Mouse (Mus musculus): ENCODE measurements around the gene 1110051M20Rik. TPM values are rescaled to one million over a fixed set of nuclear protein-coding genes. Genes with fewer than 3 reads are reported as not detected.

The 1110051M20Rik gene
- polyA plus RNA-seq, 1 experiment from 2014 or later: 66.9 TPM

DNA sequence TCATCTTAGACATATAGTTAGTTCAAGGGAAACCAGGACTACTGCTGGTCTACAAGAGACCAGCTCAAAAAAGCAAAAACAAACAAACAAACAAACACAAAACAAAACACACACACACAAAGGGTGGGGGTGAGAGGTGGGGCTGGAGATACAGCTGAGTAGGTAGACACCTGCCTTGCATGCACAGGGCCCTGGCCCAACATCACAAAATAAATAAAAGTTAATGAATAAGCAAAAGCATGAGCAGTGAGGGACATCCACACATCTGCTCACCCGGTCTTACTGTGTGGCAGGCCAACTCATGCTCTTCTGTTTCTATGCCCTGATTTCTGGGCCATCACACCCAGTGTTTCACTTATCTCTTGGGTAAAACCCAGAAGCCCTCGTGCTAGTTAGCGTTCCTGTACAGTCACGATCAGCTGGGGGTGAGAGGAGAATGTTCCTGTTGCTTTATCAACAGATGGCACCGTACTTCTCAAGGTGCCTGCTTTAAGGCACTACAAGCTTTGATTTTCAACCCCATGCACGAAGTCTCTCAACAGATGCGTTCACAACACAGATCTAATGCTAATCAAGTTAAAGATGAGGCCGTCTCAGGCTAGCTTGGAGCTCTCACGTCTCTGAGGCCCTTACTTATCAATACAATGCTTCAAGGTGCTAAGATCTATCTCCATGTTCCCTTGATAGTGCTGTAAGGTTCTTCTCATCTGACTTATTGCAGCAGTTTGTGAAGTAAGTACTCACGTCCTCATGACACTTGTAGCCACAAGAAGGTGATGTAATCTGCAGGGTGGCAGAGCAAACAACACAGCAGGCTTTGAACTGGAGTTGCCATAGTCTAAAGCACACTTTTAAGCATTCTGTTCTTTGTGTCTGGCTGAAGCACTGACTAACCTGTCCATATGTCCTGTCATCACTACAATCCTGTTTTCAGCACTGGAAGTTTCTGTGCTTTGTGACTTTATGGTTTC is 123.7 kb downstream of the 1110051M20Rik start:
- H3K4me1 ChIP-seq: peaks cover 5% of the 10 kb centered on the region; the same call in 1 of the 2 replicates
- H3K36me3 ChIP-seq: peaks cover 6% of the 10 kb centered on the region; the same call in 1 of the 2 replicates
- H3K27me3 ChIP-seq: no peaks in the 10 kb centered on the region
- no peaks in the 10 kb centered on the region for H3K9me3 ChIP-seq
- H3K4me3 ChIP-seq: no peak overlapping the region
- no peak overlapping the region for H3K9ac ChIP-seq
- H3K27ac ChIP-seq: no peak overlapping the region
- ATAC-seq (ENCODE audit: insufficient number of reproducible peaks, insufficient read depth, low FRiP score, low TSS enrichment, low read depth): no peak
- no peak overlapping the region for H3K4me2 ChIP-seq
- 88% methylated on average over 10 of the region's 10 CpGs for WGBS

DNA sequence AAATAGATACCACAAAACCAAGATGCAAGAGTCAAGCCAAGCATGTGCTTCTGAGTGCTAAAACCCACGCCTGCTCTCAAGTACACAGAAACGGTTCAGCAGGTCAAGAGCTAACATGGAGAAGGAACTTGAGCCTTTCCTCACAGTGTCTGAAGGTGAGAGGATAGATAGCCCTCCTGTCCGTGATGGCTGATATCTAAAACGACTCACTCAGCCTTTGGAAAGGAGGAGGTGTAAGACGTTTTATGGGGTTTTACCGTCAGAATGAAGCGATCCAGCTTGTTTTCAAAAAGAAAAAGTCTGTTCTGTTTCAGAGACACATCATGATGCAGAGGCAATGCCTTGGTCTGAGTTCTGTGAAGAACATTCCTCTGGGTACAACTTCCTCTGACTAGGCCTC is 130.3 kb downstream of the 1110051M20Rik start:
- ATAC-seq (ENCODE audit: insufficient number of reproducible peaks, insufficient read depth, low FRiP score, low TSS enrichment, low read depth): no peak

DNA sequence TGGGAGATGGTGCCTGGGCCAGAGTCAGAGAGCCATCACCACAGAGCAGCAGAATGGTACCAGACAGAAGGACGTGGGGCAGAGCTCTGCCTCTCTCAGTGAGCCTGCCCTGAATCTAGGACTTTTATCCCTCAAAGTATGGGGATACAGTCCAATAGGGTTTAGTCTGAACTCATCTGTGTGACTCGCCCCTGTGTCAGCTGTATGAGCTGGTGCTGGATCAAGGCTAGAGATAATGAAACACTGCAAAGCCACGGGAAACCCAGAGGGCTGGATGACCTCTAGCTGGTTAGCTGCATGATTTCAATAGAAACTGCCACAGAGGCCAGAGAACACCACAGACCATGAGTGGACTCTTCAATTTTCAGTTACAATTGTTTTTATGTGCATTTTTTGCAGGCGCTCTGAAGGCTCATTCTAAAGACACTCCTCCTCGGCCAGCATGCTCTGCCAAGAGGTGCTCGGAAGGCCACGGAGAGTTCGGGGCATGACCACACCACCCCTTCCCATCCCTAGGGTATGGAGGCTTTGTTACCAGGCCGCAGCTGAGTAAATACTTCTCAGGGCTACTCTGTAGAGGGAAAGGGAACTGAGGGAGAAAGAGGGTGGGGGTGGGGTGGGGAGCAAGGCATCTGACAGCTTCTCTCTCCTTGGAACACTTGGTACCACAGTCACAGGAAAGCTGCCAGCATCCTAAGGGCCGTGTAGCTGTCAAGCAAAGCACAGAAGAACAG is 131.8 kb downstream of the 1110051M20Rik start:
- H3K27ac ChIP-seq: no peak overlapping the region
- 0 out of 2 replicates have a peak, but pooled peaks have one; percentile 37 for ATAC-seq (ENCODE audit: insufficient number of reproducible peaks, insufficient read depth, low FRiP score, low TSS enrichment, low read depth)

More for the DNA sequence above, 130.3 kb downstream of the 1110051M20Rik start:
- H3K4me1 ChIP-seq: 0 out of 2 replicates have a peak, but pooled peaks cover 3% of the 10 kb centered on the region
- no peak overlapping the region for H3K9ac ChIP-seq
- 87% methylated on average over 7 of the region's 7 CpGs for WGBS
- no peaks in the 10 kb centered on the region for H3K27me3 ChIP-seq
- peaks cover 6% of the 10 kb centered on the region; the same call in 1 of the 2 replicates for H3K36me3 ChIP-seq
- no peak overlapping the region for H3K27ac ChIP-seq
- no peaks in the 10 kb centered on the region for H3K9me3 ChIP-seq
- no peak overlapping the region for H3K4me2 ChIP-seq
- no peak overlapping the region for H3K4me3 ChIP-seq

DNA sequence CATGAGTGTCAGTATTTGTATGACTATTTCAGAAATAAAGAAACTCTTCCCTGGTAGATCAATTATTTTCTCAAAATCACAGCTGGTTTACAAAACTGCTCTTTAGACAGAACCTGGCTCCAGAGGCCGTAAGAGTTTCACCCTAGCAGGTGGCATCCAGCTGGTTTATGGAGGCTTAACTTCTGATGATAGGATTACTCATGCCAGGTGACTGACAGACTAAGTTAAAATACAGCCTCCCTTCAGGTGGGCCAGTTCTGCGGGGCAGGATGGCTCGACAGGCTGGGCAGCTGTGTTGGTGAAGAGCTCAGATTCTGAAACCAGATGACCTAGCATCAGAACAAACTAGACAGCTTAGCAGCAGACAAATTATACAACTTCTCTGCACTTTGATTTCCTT is 135.0 kb downstream of the 1110051M20Rik start:
- Histone ChIP-seq H3K9me3 (no peaks in the 10 kb centered on the region), H3K4me2 (no peak overlapping the region), H3K27me3 (no peaks in the 10 kb centered on the region), H3K36me3 (0 out of 2 replicates have a peak, but pooled peaks cover 2% of the 10 kb centered on the region), H3K27ac (no peak overlapping the region), H3K4me1 (peaks cover 9% of the 10 kb centered on the region), H3K4me3 (no peak overlapping the region), H3K9ac (no peak overlapping the region)
- no peak for ATAC-seq (ENCODE audit: insufficient number of reproducible peaks, insufficient read depth, low FRiP score, low TSS enrichment, low read depth)
- 51% methylated on average over 3 of the region's 3 CpGs for WGBS

More for the DNA sequence above, 131.8 kb downstream of the 1110051M20Rik start:
- Histone ChIP-seq H3K4me3 (no peak overlapping the region), H3K27me3 (no peaks in the 10 kb centered on the region), H3K4me1 (peaks cover 9% of the 10 kb centered on the region), H3K9me3 (no peaks in the 10 kb centered on the region), H3K9ac (no peak overlapping the region), H3K4me2 (no peak overlapping the region), H3K36me3 (peaks cover 6% of the 10 kb centered on the region; the same call in 1 of the 2 replicates)
- 51% methylated on average over 10 of the region's 10 CpGs for WGBS

DNA sequence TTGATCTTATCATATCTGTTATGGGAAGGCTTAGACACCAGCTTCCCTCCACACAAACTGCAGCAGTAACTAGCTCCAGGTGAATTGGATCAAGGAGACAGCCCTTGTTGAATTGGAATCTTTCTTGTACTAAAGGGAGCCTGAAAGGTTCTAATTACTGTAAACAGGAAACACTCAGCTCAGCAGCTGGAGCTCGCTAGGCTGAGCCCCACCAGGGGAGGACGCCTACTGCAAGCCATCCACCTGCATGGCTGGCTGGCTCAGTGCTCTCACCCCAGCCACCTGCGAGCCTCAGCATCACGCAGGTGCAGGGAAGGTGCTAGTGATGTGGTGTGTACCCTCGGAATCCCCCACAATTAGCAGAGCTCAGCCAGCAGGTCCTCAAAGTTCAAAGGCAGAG is 135.8 kb downstream of the 1110051M20Rik start:
- peaks cover 9% of the 10 kb centered on the region; the same call in 1 of the 2 replicates for H3K36me3 ChIP-seq
- WGBS: 21% methylated on average over 5 of the region's 5 CpGs
- no peak overlapping the region for H3K27ac ChIP-seq
- H3K4me1 ChIP-seq: peaks cover 9% of the 10 kb centered on the region
- no peaks in the 10 kb centered on the region for H3K27me3 ChIP-seq
- no peak overlapping the region for H3K9ac ChIP-seq
- H3K9me3 ChIP-seq: no peaks in the 10 kb centered on the region
- ATAC-seq (ENCODE audit: insufficient number of reproducible peaks, insufficient read depth, low FRiP score, low TSS enrichment, low read depth): no peak
- H3K4me3 ChIP-seq: no peak overlapping the region
- no peak overlapping the region for H3K4me2 ChIP-seq

DNA sequence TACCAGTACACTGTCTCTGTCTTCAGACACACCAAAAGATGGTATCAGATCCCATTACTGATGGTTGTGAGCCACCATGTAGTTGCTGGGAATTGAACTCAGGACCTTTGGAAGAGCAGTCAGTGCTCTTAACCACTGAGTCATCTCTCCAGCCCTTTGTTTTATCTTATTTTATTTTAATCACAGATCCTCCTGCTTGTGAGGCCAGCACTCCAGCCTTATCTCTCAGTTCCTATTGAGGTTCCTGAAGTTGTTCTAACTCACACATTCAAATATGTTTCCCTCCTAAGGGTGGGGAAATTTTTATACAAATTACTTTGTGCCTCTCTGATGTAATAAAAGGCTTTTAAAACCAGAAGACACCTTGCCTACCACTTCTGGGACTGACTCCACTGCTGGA is 137.9 kb downstream of the 1110051M20Rik start:
- ATAC-seq (ENCODE audit: insufficient number of reproducible peaks, insufficient read depth, low FRiP score, low TSS enrichment, low read depth): no peak
- no peak overlapping the region for H3K27ac ChIP-seq

DNA sequence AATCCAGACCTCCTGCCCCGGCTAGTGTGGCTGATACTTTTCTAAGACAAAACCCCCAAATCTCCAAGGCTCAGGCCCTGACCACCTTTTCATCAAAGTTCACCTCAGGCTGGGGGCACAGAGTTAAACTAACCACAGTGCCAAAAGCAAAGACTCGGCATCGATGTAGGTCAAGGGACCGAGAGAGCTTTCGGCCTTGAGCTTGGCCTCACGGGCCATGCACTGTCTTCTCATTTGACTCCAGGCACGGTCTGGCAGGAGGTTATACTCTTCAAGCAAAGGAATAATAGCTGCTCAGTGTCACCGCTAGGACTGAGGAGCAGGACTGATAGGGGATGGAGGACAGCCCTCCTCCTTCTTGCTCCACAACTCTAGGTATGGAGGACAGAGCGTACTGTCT is 138.6 kb downstream of the 1110051M20Rik start:
- H3K4me3 ChIP-seq: no peak overlapping the region
- H3K36me3 ChIP-seq: peaks cover 9% of the 10 kb centered on the region; the same call in 1 of the 2 replicates
- H3K9me3 ChIP-seq: no peaks in the 10 kb centered on the region
- no peaks in the 10 kb centered on the region for H3K27me3 ChIP-seq
- no peak for ATAC-seq (ENCODE audit: insufficient number of reproducible peaks, insufficient read depth, low FRiP score, low TSS enrichment, low read depth)
- no peak overlapping the region for H3K27ac ChIP-seq
- WGBS: 91% methylated on average over 9 of the region's 9 CpGs
- H3K9ac ChIP-seq: no peak overlapping the region
- H3K4me2 ChIP-seq: no peak overlapping the region
- peaks cover 7% of the 10 kb centered on the region for H3K4me1 ChIP-seq

More for the DNA sequence above, 137.9 kb downstream of the 1110051M20Rik start:
- H3K9ac ChIP-seq: no peak overlapping the region
- H3K4me3 ChIP-seq: no peak overlapping the region
- no peak overlapping the region for H3K4me2 ChIP-seq
- H3K4me1 ChIP-seq: peaks cover 7% of the 10 kb centered on the region
- no peaks in the 10 kb centered on the region for H3K9me3 ChIP-seq
- peaks cover 9% of the 10 kb centered on the region; the same call in 1 of the 2 replicates for H3K36me3 ChIP-seq
- no peaks in the 10 kb centered on the region for H3K27me3 ChIP-seq

DNA sequence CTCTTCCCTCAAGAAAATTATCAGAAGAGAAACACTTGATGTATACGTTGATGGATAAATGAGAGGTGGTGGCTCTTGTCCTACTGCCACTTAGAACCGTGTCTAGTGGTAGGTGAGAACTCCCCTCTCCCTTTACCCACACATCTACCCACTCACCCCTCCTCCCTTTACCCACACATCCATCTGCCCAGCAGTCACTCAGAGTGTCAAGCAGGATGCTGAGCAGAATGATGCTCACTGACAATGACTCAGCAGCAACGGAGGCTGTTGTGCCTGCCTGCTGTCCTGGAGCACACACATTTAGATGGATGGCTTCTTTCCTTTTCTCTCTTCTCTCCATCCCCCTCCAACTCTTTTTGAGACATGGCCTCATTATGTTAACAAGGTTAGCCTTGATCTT is 141.7 kb downstream of the 1110051M20Rik start:
- Histone ChIP-seq H3K36me3 (peaks cover 9% of the 10 kb centered on the region; the same call in 1 of the 2 replicates), H3K4me3 (no peak overlapping the region), H3K4me1 (peaks cover 5% of the 10 kb centered on the region), H3K9me3 (no peaks in the 10 kb centered on the region), H3K27me3 (no peaks in the 10 kb centered on the region), H3K9ac (no peak overlapping the region), H3K27ac (no peak overlapping the region), H3K4me2 (no peak overlapping the region)
- WGBS: 80% methylated on average over 3 of the region's 3 CpGs
- no peak for ATAC-seq (ENCODE audit: insufficient number of reproducible peaks, insufficient read depth, low FRiP score, low TSS enrichment, low read depth)

DNA sequence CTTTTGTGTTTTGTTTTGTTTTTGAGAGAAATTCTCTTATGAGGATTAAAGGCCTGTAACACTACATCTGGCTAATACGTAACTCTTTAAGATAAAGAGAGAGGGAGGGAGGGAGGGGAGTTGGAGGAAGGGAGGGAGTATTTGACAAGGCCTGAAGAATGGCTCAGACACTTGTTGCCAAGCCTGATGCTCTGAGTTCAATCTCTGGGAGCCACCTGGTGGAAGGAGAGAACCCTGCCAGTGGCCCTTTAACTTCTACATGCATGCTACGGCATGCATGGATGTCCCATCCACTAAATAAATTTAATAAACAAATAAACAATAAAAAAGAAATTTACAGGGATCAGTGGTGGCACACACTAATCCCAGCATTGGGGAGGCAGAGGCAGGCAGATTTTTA is 142.7 kb downstream of the 1110051M20Rik start:
- ATAC-seq (ENCODE audit: insufficient number of reproducible peaks, insufficient read depth, low FRiP score, low TSS enrichment, low read depth): no peak
- peaks cover 9% of the 10 kb centered on the region; the same call in 1 of the 2 replicates for H3K36me3 ChIP-seq
- no peak overlapping the region for H3K27ac ChIP-seq
- no peaks in the 10 kb centered on the region for H3K9me3 ChIP-seq
- H3K4me1 ChIP-seq: peaks cover 5% of the 10 kb centered on the region
- no peaks in the 10 kb centered on the region for H3K27me3 ChIP-seq
- WGBS: 85% methylated on average over 2 of the region's 2 CpGs
- no peak overlapping the region for H3K4me3 ChIP-seq
- H3K4me2 ChIP-seq: no peak overlapping the region
- H3K9ac ChIP-seq: no peak overlapping the region

DNA sequence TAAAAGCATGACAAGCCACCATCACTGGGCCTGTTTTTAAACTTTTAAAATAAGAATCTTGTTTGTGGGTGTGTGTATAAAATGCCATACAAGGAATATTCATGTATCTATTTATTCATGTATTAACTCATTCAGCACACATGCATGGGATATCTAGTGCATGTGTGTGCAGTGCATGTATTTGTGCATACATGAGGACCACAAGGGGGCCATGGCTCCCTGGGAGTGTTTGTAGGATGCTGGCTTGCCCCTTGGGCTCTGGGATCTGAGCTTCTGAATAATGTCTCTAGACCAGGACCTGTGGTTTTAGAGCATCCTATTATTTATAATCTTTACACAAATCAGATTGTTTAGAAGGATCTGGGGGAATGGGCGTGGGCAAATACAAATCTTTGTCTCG is 143.7 kb downstream of the 1110051M20Rik start:
- WGBS: 88% methylated on average over 2 of the region's 2 CpGs
- H3K4me1 ChIP-seq: peaks cover 5% of the 10 kb centered on the region
- no peaks in the 10 kb centered on the region for H3K9me3 ChIP-seq
- no peak for ATAC-seq (ENCODE audit: insufficient number of reproducible peaks, insufficient read depth, low FRiP score, low TSS enrichment, low read depth)
- H3K27ac ChIP-seq: no peak overlapping the region
- no peaks in the 10 kb centered on the region for H3K27me3 ChIP-seq
- no peak overlapping the region for H3K4me3 ChIP-seq
- peaks cover 9% of the 10 kb centered on the region; the same call in 1 of the 2 replicates for H3K36me3 ChIP-seq
- H3K4me2 ChIP-seq: no peak overlapping the region
- no peak overlapping the region for H3K9ac ChIP-seq

DNA sequence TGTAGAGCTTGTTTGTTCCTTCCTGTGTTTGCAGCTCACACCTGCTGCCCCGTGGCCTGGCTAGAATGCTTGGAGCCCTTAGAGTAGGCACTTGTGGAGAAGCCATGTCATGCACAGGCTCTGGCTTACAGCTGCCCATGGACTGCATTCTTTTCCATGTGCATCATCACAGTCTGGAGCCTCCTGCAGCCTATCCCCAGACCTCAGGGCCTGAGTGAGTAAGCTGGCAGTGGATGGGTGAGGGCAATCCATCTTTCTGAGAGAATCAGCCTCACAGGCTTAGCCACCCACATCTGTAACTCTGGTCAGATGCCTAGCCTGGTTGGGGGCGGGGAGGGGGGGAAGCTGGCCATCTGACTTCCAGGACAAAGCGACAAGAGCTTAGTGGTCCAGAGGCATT is 145.3 kb downstream of the 1110051M20Rik start:
- ATAC-seq (ENCODE audit: insufficient number of reproducible peaks, insufficient read depth, low FRiP score, low TSS enrichment, low read depth): no peak
- 0 out of 2 replicates have a peak, but pooled peaks cover 2% of the 10 kb centered on the region for H3K36me3 ChIP-seq
- WGBS: 58% methylated on average over 3 of the region's 3 CpGs

More for the DNA sequence above, 145.3 kb downstream of the 1110051M20Rik start:
- Histone ChIP-seq H3K4me1 (peaks cover 5% of the 10 kb centered on the region), H3K9me3 (no peaks in the 10 kb centered on the region), H3K4me3 (no peak overlapping the region), H3K27ac (no peak overlapping the region), H3K9ac (no peak overlapping the region), H3K4me2 (no peak overlapping the region), H3K27me3 (no peaks in the 10 kb centered on the region)
